Mouse (Mus musculus) c-Kit-positive CD71-positive TER-119-negative erythroid progenitor cells, embryonic 14.5 days (primary cell): ENCODE results near the gene Rasal1.

Experiments
- DNase-seq: peaks from one replicate; pipeline ENCODE4 v3.0.0-alpha.2; 2013; ENCODE audit warnings: low read depth

The Rasal1 gene

DNA sequence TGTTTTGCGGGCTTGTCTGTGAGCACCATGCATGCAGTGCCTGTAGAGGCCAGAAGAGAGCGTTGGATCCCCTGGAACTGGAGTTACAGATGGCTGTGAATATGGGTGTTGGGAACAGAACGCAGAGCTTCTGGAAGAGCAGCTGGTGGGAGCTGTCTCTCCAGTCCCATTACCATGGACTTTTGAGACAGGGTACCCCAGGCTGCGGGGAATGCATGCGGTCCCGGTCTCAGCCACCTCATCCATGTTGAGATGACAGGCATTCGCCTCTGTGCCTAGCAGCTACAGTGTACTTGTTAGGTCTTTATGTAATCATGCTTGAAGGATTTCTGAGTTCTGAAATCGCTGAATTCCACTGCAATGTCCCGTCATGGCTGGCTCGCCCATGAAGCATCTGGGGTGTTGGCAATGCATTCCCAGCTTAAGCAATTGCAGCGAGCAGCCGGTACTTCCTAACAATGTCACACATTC is 7.7 kb downstream of the Rasal1 start:
- no peak for DNase-seq

DNA sequence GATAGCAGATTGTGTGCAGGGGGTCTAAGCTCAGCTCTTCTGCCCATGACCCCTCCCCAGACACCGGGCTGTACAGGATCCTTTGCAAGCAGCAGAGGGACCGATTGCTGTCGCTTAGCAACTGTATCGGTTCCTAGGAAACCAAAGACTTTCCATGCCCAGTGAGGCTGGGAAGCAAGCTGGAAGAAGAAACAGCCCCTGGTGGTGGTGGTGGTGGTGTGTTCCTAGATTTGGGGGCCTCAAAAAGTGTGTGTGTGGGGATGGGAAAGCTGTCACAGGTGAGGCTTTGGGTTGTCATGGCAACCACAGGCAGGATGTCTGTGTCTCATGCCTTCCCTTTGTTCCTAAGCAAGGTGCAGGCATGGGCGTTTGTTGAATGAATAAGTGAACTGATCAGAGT is 12.2 kb downstream of the Rasal1 start:
- no peak for DNase-seq

DNA sequence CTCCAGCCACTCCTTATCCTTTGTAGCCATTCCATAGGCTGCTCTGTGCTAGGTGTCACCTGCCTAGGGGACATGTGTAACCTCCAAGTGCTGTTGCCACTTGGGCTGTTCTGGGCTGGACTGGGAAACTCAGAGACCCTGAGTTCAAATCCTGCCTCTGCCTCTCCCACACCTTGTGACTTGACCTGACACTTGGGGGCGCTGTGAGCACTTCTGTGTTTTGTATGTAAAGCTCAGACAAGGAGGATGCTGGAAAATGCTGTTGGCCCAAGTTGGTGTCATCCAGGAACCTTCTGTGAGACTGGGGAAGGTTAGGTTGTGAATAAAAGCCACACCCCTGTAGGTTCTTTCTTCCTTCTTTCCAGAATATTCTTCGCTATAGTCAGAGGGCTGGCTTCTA is 16.3 kb downstream of the Rasal1 start:
- no peak for DNase-seq

DNA sequence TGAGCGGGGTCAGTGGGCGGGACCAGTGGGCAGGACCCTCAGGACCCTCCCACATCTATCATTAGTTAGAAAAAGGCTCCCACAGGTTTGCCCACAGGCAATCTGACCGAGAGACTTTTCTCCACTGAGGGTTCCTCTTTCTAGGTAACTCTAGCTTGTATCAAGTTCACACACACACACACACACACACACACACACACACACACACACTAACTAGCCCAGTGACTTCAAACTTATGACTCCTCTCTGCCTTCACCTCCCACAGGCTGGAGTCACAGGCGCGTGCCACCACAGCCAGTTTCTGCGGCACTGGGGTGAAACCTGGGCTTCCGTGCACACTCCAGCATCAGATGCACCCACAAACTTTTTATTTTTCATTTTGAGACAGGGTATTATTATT is 20.1 kb downstream of the Rasal1 start:
- DNase-seq: no peak

DNA sequence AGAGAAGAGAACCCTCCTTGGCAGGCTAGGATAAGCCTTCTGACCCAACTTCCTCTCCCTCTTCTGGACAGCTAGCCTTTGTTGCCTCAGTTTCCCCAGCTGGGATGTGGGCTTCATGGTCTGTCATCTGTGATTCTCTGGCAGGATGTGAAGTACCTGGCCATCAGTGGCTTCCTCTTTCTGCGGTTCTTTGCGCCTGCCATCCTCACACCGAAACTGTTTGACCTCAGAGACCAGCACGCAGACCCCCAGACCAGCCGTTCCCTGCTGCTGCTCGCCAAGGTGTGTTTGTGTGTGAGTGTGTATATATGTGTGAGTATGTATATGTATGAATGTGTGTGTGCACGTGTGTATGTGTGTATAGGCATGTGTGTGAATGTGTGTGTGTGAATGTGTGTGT is 21.5 kb downstream of the Rasal1 start:
- no peak for DNase-seq

DNA sequence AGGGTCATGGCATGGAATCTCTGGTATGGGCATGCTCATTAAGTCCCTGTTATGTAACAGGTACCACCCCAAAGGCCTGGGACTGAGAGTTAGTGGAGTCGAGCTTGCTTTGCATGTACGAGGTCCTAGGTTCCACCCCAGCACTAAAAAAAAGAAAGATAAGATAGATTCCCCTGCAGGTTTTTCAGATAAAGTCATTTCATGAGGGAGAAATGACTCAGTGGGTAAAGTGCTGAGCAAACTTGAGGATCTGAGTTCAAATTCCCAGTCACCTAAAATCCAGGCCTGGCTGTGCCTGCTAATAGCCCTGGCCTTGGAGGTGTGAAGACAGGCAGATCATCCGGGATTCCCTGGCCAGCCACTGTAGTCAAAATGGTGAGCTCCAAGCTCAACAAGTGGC is 23.3 kb downstream of the Rasal1 start:
- DNase-seq: no peak

DNA sequence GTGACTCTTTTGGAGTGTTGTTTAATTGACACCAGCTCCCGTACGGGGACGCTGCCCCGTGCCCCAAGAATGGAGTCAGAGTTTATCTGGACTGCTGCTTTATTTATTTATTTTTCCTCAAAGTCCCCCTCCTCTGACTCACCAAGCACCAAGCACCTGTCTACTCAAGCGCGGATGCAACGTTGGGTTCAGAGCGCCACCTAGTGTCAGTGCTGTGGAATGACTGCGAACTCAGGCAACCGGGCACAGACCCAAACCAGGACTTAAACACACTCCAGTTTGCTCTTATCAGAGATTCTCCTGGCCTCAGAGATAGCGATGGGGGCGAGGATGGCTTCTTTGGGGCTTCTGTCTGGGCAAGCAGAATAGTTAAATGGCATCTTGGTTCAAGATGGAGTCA is 25.0 kb downstream of the Rasal1 start:
- DNase-seq: peak; percentile 49

DNA sequence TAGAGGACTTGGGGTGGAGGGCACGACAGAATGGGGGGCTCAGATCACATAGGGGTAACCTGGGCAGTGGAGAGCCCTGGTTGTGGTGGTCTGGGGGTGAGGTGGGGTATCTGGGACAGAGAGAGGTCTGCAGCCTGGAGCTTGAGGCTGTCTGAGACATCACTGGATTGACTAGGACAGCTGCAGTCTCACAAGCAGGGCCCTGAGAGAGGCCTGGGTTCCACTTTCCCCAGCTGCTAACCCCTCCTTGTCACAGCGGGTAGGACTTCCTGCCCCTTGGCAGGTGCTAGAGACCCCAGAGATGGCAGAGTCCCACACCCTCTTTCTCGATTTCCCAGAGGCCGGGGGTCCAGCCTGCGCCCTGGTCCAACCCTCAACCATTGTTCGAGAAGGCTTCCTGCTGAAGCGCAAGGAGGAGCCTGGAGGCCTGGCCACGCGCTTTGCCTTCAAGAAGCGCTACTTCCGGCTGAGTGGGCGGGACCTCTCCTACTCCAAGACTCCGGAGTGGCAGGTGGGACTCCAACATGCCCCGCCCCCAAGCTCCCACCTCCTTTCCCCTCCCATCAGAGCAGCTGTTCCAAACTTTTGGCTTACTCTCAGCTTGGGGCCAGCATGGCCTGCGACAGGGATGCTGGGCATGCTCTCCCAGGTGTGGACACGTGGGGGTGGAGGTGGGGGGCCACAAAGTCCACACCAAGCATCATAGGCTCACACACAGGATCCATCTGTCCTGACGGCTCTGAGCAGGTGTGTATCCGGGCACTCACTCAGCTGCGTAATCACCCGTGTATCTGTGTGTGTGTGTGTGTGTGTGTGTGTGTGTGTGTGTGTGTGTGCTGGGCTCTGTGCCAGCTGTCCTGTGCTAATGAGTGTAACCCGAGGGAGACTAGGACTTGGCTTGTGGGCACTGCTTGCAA is 25.9 kb downstream of the Rasal1 start:
- DNase-seq: no peak

DNA sequence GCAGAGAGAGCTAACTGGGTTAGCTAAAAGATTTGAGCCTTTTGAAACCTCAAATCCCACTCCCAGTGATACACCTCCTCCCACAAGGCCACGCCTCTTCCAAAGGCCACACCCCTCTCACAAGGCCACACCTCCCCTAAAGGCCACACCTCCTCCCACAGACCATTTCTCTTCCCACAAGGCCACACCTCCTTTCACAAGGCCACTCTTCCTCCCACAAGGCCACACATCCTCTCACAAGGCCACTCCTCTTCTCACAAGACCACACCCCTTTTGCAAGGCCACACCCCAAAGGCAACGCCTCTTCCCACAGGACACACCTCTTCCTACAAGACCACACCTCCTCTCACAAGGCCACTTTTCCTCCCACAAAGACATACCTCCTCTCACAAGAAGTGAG is 28.9 kb downstream of the Rasal1 start:
- DNase-seq: peak; percentile 16

DNA sequence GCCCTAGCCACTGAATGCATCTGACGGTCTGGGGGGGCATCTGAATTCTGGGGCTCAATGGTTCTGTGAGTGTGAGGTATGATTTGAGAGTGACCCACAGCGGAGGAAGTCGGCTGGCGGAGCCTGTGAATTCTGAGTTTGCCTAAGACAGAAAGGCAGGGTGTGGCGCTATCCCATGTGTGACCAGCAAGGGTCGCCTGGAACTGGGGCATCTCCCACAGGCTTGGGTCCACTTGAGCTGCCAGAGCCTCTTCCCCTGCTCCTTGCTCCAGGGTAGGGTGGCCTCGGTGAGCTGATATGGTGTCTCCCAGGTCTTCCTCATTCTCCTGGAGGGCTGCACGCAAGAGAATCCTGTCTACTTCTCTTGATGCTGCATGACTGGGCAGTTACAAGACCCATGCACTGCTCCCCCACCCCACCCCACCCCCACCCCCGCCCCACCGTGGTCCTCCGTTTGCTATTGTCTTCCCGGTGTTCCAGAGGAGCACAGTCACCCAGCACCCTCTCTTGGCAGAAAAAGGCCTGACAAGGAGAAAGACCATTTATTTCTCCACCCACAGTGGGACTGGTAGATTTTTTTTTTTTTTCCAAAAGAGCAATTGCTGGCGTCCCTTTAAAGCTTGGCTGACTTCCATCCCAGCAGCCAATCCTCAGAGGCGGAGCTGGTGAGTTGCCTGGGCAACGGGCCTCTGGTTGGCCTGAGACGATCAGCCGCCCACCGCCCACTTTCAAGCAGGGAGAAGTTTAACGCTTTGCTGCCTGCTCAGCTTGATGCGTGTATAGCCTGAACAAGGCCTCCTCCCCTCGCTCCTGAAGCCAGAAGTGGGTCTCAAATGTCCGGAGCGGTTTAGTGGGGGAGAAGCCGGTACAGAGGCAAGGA is 31.3 kb downstream of the Rasal1 start:
- no peak for DNase-seq

DNA sequence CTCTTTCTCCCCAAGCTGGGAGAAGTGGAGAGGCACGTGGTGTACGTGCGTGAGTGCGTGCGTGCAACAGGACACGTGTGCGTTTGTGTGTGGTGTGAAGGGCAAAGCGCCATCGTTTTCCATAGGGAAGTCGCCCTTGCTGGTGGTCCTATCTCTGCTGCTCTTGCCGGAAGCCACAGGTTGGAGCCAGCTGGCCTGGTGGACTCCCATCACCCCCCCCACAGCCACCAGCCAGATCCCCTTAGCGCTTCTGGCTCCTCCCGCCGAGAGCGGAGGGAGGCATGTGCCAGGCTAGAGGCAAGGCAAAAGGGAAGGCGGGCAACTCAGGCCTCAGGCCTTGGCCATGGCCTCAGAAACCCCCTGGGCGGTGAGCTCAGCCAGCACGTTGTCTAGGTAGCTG is 32.3 kb downstream of the Rasal1 start:
- DNase-seq: no peak

DNA sequence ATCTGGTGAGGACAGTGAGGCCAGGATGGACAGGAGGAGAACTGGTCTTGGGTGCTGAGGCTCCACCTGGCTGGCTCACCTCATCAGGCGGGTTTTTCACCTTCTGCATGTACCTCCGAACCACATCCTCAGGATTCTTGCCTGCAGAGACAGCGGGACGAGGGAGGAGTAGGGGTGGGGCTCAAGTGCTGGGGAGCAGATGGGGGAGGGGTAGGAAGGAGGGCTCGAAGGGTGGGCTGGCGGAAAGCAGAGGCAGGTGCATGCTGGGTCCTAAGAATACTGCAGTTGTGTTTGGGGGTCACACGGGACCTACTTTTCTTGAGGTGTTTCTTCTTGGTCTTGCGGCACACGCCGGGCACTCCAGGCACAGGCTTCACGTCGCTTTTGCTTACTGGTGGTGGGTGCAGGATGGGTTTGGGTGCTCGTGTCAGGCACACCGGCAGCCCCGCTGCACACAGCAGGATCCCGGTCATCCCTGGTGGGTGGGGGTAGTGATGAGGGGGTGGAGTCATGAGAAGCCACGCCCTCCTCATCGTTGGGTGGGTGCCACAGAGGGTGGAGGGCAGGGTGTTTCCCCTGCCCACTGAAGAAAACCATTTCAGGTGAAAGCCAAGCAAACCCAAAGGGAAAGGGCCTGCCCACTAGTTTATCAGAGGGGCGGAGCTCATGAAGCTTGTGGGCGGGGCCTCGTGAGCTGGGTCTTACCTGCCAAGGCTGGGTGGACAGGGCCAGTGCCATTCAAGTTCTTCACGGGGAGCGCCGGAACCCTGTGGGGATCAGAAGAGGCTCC is 34.6 kb downstream of the Rasal1 start:
- no peak for DNase-seq

DNA sequence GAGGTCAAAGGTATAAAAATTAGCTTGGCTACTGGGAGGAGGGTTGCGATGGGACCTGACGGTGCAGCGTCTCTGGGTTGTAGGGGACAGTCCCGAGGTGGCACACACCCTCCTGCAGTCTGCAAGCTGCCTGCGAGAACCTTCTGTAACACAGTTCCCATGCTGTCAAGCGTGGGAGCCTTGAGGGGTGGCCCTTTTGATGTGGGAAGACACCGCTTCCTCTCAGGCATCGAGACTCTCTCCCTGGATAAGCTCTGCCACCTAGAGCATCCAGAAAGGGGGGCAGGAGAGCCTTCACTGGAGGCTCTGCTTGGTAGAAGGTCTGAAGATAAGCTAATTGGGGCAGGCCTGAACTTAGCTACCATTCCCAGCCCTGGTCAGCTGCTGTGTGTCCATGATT is 37.1 kb downstream of the Rasal1 start:
- DNase-seq: no peak

DNA sequence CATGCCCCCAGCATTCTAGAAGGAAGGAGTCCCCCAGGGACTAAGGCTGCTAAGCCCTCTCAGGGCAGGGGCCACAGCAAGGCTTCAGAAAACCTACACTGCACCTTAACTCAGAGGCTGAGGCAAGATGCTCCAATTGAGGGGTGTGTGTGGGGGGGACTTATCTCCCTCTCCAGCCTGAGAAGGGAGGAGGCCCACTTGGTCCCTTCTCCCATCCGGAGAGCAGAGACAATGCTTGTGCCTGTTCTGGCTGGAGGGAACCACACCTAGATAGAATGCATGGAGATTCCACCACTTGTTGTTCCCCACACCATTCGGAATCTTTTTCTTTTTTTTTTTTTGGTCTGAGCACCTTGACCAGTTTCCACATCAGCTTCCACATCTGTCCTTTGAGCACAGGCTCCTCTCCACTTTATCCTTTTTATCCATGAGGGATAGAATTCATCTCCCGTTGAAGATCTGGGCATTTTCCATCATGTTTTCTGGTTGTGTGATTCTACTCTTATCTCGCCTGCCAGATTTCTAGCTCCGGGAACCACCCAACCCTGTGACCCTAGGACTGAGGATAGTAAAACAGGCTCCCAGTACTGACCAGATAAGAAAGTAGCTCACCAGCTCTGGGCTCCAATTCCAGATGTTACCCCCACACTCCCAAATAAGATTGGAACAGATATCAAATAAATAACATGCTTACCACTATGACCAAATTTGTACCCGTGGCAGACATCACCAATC is 38.3 kb downstream of the Rasal1 start:
- peak; percentile 15 for DNase-seq

DNA sequence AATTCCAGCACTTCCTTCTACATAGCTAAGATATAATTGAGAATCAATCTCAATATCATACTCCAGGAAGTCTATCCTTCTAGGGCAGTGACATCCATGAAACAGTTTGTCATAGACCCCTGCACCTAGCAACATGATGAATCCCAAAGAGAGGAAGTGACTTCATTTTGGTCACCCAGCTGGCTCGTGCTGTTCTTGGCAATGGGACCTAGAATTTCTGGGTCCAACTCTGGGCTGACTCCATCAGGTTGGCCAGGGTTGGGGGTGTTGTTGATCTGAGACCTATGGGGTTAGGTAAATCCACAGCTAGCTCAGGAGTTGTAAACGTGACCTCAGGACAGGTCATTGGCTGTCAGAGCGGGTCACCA is 38.9 kb downstream of the Rasal1 start:
- DNase-seq: no peak

DNA sequence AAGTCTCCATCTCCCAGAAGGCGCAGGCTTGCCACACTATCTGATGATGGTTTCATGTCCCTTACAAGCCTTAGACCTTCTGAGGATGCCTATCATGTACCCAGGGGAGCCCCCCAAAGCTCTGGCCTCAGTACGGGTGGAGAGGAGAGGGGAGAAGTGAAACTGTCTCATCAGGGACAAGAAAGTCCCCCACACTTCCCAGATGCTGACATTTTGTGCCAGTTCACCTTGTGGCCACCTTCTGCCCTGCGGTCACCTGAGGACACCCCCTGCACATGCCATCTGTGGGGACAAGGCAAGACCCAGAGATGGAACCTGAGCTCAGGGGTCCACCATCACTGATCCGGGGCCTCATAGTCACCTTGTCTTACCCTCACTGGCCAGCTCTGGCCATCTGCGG is 39.3 kb downstream of the Rasal1 start:
- no peak for DNase-seq

DNA sequence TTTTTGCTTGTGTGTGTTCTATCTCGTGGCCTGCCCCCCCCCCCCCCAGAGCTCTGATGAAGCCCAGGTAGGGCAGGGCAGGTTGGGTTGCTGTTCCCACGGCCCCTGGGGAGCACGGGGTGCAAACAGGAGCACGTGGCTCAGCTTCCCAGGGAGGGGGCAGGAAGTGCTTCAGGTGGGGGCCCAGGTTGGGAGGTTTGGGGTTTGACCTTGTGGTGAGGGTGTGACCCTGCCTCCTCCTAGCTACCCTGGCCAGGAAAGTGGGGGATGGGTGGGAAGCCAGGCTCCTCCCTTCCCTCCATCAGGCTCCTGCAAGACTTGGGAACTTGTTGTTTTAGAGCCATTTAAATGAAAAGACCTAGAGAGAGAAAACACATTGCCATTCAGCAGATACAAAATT is 39.8 kb downstream of the Rasal1 start:
- no peak for DNase-seq

DNA sequence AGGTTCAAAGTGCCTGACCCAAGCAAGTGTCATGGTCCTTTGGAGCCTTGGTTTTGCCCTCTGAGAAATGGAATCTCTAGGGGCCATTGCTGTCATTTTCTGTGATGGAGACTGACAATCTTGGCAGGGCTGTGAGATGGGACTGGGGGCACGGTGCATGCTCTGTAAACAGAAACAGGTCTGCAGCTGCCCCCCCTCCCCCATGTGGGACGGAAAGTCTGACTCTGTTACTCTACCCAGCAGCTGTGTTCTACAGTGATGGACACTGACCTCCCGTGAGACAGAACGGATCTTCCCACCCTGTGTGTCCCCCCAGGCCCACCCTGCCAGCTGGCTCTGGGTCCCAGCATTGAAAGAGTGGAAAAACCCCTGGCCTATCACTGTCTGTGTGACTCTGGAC is 41.8 kb downstream of the Rasal1 start:
- DNase-seq: no peak

DNA sequence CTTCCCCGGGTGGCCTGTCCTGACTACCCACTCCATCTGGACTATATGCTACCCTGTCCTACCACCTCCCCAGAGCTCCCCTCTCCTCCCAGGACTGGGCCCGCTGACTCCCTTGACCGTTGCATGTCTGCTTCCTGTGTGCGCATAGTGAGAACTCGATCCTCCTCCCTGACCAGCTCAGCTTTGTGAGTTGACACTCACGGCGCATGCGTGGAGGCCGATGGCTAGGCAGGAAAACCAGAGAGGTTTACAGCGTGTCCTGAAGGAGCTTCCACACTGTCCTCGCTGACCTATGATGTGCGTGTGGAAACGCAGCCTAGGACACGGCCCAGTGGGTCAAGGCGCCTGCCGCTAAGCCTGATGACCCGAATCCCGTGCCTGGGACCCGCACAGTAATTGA is 43.4 kb downstream of the Rasal1 start:
- no peak for DNase-seq

DNA sequence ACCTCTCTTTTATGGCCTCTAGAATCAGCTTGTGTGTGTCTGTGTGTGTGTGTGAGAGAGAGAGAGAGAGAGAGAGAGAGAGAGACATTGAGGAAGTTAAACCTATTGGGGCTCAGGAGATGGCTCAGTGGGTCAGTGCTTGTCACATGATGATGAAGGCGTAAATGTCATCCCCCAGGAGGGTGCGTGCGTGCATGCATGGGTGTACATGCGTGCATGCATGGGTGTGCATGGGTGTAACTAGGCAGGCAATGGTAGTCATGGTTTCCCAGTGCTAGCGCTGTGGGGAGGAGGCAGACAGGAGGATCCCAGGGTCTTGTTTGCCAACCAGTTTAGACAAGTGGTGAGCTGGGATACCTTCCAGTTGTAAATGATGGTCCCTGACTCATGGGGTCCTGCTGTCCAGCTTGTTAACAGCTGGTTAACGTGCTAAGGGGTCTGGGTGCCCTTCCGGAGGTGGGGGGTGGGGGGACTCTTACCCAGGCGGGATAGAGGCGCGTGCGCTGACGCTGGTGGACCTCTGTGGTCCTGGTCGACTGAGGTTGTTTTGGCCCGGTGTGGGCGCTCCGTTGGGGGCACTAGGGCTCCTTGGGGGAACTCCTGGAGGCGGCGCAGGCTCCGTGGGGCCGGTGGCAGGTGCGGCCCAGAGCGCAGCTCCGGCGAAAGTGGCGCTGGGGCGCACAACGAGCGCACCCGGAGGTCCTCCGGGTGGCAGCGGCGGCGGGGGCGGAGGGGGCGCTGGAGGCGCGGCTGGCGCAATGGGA is 45.5 kb downstream of the Rasal1 start:
- DNase-seq: no peak

DNA sequence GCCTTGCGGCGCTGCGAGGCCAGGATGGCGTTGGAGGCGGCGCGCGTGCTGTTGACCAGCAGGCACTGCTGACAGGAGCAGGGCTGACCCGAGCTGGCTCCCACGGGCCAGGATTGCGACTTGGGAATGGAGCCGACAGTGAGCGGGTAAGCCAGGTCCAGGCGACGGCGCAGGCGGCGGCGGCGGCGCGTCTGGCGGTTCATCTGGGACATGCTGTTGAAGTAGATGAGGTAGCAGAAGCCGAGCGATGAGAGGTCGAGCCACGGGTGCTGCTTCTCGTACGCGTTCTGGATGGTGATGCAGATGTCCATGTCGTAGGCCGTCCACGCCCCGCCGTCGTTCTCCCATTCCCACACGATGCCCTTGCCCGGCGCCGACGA is 46.1 kb downstream of the Rasal1 start:
- DNase-seq: no peak
